Mouse (Mus musculus) forebrain, embryonic 16.5 days (tissue): Measurements from ENCODE around the gene Miga1. TPM values are rescaled to one million over a fixed set of nuclear protein-coding genes. Genes with fewer than 3 reads are reported as not detected.
"Not testable (repeated sequence)": the region's sequence is repeated elsewhere in the genome, so short reads cannot be mapped to it uniquely, and the experiment has no call there.

Experiments used
- ATAC-seq: fragments of 200-750 bp; cut with Nextera tagmentation; 2 replicates; pipeline ENCODE4 v1.8.0; 2017; ENCODE audit warnings: mild to moderate bottlenecking, moderate library complexity
- H3K27ac ChIP-seq: fragments of 300-500 bp; sonication (generic); 2 replicates; pipeline ENCODE4 v1.5.1; 2014; ENCODE audit warnings: low read length, control low read depth
- H3K27me3 ChIP-seq: fragments of 300-500 bp; sonication (generic); replicated peaks from 2 replicates; pipeline ENCODE4 v1.6.1; 2014; ENCODE audit warnings: low read length; ENCODE audit not compliant: control insufficient read depth, insufficient read depth
- H3K36me3 ChIP-seq: fragments of 300-500 bp; sonication (generic); 2 replicates; pipeline ENCODE4 v1.6.1; 2014; ENCODE audit not compliant: control insufficient read depth, insufficient read depth
- H3K4me1 ChIP-seq: fragments of 300-500 bp; sonication (generic); replicated peaks from 2 replicates; pipeline ENCODE4 v1.6.1; 2014; ENCODE audit warnings: low read length; ENCODE audit not compliant: control insufficient read depth, insufficient read depth
- H3K4me2 ChIP-seq: fragments of 300-500 bp; sonication (generic); 2 replicates; pipeline ENCODE4 v1.6.1; 2014; ENCODE audit warnings: mild to moderate bottlenecking, low read length, control low read depth
- H3K4me3 ChIP-seq: fragments of 300-500 bp; sonication (generic); replicated peaks from 2 replicates; pipeline ENCODE4 v1.5.1; 2014; ENCODE audit warnings: mild to moderate bottlenecking, low read length, control low read depth
- H3K9ac ChIP-seq: fragments of 300-500 bp; sonication (generic); replicated peaks from 2 replicates; pipeline ENCODE4 v1.6.1; 2014; ENCODE audit warnings: low read depth, low read length, control low read depth
- H3K9me3 ChIP-seq: fragments of 300-500 bp; sonication (generic); 2 replicates; pipeline ENCODE4 v1.6.1; 2016; ENCODE audit warnings: low read length; ENCODE audit not compliant: control insufficient read depth
- WGBS: fragments of 180-500 bp; shearing (Covaris S2); extraction: QIAGEN DNeasy Blood & Tissue Kit; methylation state at CpG from one replicate; pipeline ENCODE4 v1.1.7; 2014; 5-methylcytosine and 5-hydroxymethylcytosine counted together
- polyA plus RNA-seq: library from polyadenylated mRNA; unstranded; fragments of >200 nt; fragmentation: Nextera tagmentation; extraction: Ambion mirVana; gene quantifications from 2 replicates; pipeline ENCODE4 v1.2.1, GENCODE M21; 2015

Gene Miga1
- polyA plus RNA-seq, 1 experiment from 2014 or later: 22.6 TPM

DNA sequence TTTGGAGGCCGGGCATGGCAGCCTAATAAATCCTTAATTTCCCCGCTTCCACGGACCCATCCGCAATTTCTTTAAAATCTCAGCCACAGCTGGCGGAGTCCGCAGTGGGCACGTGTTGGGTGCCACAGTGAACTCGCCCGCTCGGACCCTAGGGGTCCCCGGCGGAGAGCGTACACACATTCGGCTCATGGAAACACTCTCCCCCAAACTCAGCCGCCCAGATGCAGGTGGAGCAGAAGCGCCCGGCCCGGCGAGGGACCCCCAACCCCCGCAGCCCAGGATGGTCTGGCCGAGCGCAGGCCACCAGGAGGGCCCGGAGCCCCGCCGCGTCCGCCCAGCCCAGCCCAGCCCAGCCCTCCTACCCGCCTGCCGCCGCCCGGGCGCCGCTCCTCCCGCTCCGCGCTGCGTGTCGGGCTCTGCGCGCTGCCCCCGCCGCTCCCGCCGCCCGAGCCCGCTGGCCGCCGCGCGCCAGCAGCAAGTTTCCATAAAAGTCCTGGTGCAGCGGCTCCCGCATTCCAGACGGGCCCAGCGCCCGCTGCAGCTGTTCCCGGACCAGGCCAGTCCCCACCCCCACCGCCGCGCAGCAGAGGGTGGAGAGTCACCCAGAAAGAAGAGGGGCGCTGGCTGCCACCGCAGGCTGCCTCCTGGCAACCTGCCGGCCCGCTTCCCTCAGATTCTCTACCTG lies 74.7 kb downstream of the Miga1 start:
- Histone ChIP-seq H3K36me3 (no peaks in the 10 kb centered on the region), H3K27me3 (peaks cover 23% of the 10 kb centered on the region), H3K4me3 (peak overlapping the region; percentile 58), H3K4me2 (peak overlapping the region; percentile 99), H3K4me1 (peaks cover 14% of the 10 kb centered on the region), H3K9ac (peak overlapping the region; percentile 64), H3K9me3 (no peaks in the 10 kb centered on the region), H3K27ac (no peak overlapping the region)
- peak; percentile 88 for ATAC-seq
- under 1% methylated on average over 63 of the region's 63 CpGs for WGBS

DNA sequence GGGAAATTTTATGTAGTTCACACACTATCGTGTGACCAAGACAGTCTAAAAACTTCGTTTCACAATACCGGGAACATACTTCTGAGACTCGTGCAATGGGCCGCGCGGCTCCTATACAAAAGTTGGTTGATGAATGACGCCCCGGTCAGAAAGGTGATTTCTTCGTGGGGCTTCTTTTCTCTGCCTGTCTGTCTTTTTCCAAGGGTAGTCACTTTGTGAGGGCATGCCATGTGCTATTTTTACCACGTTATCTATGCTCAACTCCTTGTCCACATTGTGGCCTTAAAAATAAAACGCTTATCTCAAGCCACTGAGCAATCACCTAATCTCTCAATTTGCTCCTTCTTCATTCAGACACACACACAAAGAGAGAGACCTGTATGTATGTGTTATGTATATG lies 75.4 kb downstream of the Miga1 start:
- Histone ChIP-seq H3K36me3 (no peaks in the 10 kb centered on the region), H3K27me3 (peaks cover 23% of the 10 kb centered on the region), H3K9me3 (no peaks in the 10 kb centered on the region), H3K4me1 (peaks cover 14% of the 10 kb centered on the region), H3K9ac (no peak overlapping the region), H3K4me3 (peak overlapping the region; percentile 58), H3K27ac (no peak overlapping the region), H3K4me2 (peak overlapping the region; percentile 99)
- no peak for ATAC-seq
- 38% methylated on average over 12 of the region's 12 CpGs for WGBS

DNA sequence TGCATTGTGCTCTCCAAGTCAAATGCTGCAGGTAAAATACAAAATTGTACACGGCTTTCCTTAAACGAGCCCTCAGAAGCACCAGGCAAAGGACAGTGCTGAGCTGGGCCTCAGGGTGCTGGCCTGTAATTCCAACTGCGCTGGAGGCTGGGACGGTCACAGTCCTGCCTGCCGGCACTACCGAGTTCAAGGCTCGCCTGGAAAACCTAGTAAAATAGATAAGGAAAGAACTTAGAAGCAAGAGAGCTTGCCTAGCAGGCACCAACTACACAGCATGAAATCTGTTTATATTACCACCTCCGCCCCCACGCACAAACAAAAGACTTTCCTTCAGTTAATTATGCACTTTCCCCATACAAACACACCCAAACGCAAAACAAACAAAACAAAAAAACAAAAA lies 75.8 kb downstream of the Miga1 start:
- Histone ChIP-seq H3K4me3 (no peak overlapping the region), H3K9ac (no peak overlapping the region), H3K4me2 (no peak overlapping the region), H3K9me3 (no peaks in the 10 kb centered on the region), H3K27me3 (peaks cover 23% of the 10 kb centered on the region), H3K4me1 (peaks cover 14% of the 10 kb centered on the region), H3K27ac (peak overlapping the region; percentile 51; the same call in 1 of the 2 replicates), H3K36me3 (no peaks in the 10 kb centered on the region)
- whole genome bisulfite sequencing: 50% methylated on average over 10 of the region's 10 CpGs
- ATAC-seq: no peak

DNA sequence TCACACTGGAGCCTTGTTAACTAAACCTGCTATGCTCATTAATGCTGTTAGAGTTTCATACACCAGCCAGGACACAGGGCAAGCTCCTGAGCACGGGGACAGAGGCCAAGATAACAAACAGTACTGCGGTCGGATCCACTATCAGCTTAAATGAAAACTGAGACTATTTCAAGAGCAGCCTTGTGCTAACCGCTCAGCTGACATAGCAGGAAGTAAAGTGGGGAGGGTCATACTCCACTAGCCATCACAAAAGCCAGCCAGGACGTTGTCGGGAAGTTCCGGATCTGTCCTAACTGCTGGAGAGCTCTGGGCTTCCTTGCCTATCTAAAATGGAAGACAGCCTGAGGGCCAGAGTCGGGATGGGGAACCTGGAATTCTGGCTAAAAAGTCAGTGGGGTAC lies 78.3 kb downstream of the Miga1 start:
- no peak overlapping the region for H3K4me2 ChIP-seq
- no peak overlapping the region for H3K27ac ChIP-seq
- no peaks in the 10 kb centered on the region for H3K36me3 ChIP-seq
- no peak overlapping the region for H3K4me3 ChIP-seq
- H3K9ac ChIP-seq: no peak overlapping the region
- no peaks in the 10 kb centered on the region for H3K9me3 ChIP-seq
- ATAC-seq: no peak
- 39% methylated on average over 8 of the region's 8 CpGs for WGBS
- peaks cover 23% of the 10 kb centered on the region for H3K27me3 ChIP-seq
- peaks cover 14% of the 10 kb centered on the region for H3K4me1 ChIP-seq

DNA sequence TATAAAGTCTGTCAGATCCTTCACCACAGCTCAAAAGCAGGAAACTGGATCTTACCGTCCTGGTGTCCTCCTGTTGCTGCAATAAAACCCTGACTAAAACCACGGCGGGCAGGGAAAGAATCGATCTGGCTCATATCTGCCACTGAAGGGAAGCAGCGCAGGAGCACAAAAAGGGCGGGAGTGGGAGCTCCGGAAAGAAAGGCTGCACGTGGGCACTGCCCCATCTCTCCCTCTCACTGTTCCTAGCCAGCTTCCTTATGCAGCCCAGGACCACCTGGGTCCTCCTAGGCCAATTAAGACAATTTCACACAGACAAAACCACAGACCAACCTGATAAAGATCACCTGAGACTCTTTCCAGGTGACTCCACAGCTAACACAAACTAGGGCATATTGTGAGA lies 78.8 kb downstream of the Miga1 start:
- ATAC-seq: no peak
- WGBS: 58% methylated on average over 8 of the region's 8 CpGs
- Histone ChIP-seq H3K4me2 (no peak overlapping the region), H3K4me1 (peaks cover 14% of the 10 kb centered on the region), H3K36me3 (no peaks in the 10 kb centered on the region), H3K9ac (no peak overlapping the region), H3K4me3 (no peak overlapping the region), H3K27me3 (peaks cover 18% of the 10 kb centered on the region), H3K27ac (no peak overlapping the region), H3K9me3 (no peaks in the 10 kb centered on the region)

DNA sequence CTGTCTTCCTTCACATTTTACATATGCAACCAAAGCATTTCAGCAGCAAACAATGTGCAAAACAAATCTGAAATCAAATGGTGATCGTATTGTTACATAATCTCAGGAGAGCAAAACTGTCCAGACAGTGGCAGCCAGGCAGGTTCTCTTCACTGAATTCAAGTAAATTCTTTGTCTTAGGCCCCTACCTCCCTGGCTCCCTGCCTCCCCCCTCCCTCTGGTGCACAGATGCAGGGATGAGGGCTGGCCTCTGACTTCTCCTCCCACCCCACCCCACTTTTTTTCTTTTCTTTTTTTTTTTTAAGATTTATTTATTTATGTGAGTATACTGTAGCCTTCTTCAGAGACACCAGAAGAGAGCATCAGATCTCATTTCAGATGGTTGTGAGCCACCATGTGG lies 79.8 kb downstream of the Miga1 start:
- 97% methylated on average over 1 of the region's 1 CpGs for WGBS
- H3K4me1 ChIP-seq: peaks cover 4% of the 10 kb centered on the region
- no peak for ATAC-seq

DNA sequence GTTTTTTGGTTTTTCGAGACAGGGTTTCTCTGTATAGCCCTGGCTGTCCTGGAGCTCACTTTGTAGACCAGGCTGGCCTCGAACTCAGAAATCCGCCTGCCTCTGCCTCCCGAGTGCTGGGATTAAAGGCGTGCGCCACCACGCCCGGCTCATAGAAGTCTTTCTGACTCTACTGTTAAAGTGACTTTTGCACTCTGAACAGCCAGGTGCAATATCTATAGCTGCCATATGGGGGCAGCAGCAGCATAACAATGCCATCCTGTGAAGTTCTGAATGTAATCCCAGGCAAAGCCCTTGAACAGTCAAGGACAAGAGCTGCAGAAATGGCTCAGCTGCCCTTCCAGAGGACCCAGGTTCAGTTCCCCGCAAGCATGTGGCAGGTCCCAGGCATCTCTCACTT lies 80.8 kb downstream of the Miga1 start:
- H3K27ac ChIP-seq, H3K4me2 ChIP-seq, H3K9ac ChIP-seq, H3K4me3 ChIP-seq, H3K36me3 ChIP-seq, H3K4me1 ChIP-seq, H3K9me3 ChIP-seq, H3K27me3 ChIP-seq: not testable (repeated sequence)
- WGBS: 42% methylated on average over 6 of the region's 9 CpGs
- ATAC-seq: peak; percentile 58

More for the DNA sequence above, 79.8 kb downstream of the Miga1 start:
- H3K27me3 ChIP-seq: peaks cover 16% of the 10 kb centered on the region
- no peaks in the 10 kb centered on the region for H3K36me3 ChIP-seq
- no peak overlapping the region for H3K4me2 ChIP-seq
- H3K4me3 ChIP-seq: no peak overlapping the region
- no peak overlapping the region for H3K9ac ChIP-seq
- no peaks in the 10 kb centered on the region for H3K9me3 ChIP-seq
- no peak overlapping the region for H3K27ac ChIP-seq

DNA sequence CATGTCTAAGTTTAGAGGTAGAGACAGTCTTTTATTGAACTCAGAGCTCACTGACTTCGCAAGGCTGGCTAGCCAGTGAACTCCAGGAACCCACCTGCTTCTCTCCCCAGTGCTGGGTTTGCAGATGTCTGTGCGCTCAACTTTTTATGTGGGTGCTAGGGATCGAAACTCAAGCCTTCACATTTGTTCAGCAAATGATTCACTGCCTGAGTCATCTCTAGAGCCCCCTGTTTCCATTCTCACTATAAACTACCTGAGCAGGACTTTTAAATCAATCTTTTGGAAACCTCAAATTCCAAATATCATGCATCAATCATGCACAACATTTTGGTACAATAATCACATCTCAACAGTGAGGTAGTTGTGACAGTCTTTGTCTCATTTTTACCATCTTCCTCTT lies 82.7 kb downstream of the Miga1 start:
- Histone ChIP-seq H3K9ac (no peak overlapping the region), H3K9me3 (no peaks in the 10 kb centered on the region), H3K27ac (no peak overlapping the region), H3K4me2 (no peak overlapping the region), H3K36me3 (no peaks in the 10 kb centered on the region), H3K4me1 (no peaks in the 10 kb centered on the region), H3K4me3 (no peak overlapping the region), H3K27me3 (peaks cover 7% of the 10 kb centered on the region)
- 86% methylated on average over 3 of the region's 3 CpGs for WGBS
- no peak for ATAC-seq

DNA sequence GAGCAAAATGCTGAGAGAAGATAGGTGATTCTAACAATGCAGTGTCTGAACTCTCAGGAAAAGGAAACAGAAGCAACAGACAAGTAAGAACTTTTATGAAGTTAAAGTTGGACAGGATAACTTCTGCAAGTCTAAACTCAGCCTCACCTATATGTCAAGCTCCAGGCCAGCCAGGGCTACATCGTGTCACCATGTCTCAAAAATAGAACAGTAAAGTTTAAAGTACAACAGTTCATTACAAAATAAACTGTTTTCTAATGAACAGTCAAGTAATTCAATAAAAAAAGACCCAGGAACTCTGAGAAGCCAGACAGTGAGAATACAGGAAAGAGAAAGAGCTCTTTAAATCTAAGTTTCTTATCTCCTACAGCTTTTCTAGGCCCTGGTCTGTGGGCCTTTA lies 89.7 kb downstream of the Miga1 start:
- Histone ChIP-seq H3K9me3 (no peaks in the 10 kb centered on the region), H3K9ac (no peak overlapping the region), H3K4me3 (no peak overlapping the region), H3K27me3 (no peaks in the 10 kb centered on the region), H3K36me3 (no peaks in the 10 kb centered on the region), H3K4me2 (no peak overlapping the region), H3K27ac (no peak overlapping the region), H3K4me1 (no peaks in the 10 kb centered on the region)
- 93% methylated on average over 1 of the region's 1 CpGs for WGBS
- no peak for ATAC-seq

DNA sequence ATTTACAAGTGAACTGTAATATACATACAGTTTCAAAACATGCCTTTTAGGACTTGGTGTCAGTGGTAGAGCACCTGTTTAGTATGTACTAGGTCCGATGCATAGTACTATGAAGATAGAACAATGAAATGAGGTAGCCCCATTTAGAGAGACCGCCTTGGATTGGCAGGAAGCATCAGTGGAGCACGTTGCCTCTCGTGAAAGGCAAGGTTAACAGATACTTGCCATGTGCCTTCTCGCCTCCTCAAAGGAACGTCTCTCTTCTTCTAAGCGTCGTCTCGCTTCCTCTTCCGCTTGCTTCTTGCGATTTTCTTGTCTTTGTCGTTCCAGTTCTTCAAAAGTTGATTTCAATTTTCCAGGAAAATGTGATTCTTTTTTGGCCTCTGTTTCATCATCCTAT lies 92.5 kb downstream of the Miga1 start:
- no peak for ATAC-seq
- Histone ChIP-seq H3K27me3 (no peaks in the 10 kb centered on the region), H3K9me3 (no peaks in the 10 kb centered on the region), H3K4me1 (0 out of 2 replicates have a peak, but pooled peaks cover 3% of the 10 kb centered on the region), H3K36me3 (no peaks in the 10 kb centered on the region), H3K4me2 (no peak overlapping the region), H3K9ac (no peak overlapping the region), H3K4me3 (no peak overlapping the region), H3K27ac (no peak overlapping the region)
- 94% methylated on average over 12 of the region's 12 CpGs for WGBS
